Mouse (Mus musculus): ENCODE results near the gene Ipo9. TPM values are rescaled to one million over a fixed set of nuclear protein-coding genes. Genes with fewer than 3 reads are reported as not detected.

Gene Ipo9
- polyA plus RNA-seq, 1 experiment from 2014 or later = 53.1 TPM

- 7% methylated on average over 2 of the region's 2 CpGs for WGBS
- DNase-seq (ENCODE audit: low spot score) = peak; percentile 44
- no peaks in the 10 kb centered on the region for H3K36me3 ChIP-seq (ENCODE audit: insufficient read depth, low read length)
- H3K4me2 ChIP-seq (ENCODE audit: low read length) = no peak overlapping the region
- H3K9me3 ChIP-seq (replicated peaks; ENCODE audit: low read length) = no peaks in the 10 kb centered on the region
- no peak overlapping the region for H3K4me3 ChIP-seq (replicated peaks; ENCODE audit: low read depth, low read length)
- no peak for TF ChIP-seq CTCF (IDR thresholded peaks at IDR 0.05; ENCODE audit: low read depth)
- no peaks in the 10 kb centered on the region for H3K4me1 ChIP-seq (replicated peaks; ENCODE audit: insufficient read depth, low read length)
- no peak overlapping the region for H3K27ac ChIP-seq
- ATAC-seq (replicated peaks; ENCODE audit: low FRiP score, low read depth) = peak; percentile 57
- no peaks in the 10 kb centered on the region for H3K27me3 ChIP-seq (ENCODE audit: insufficient read depth, low read length)
- no peak overlapping the region for H3K9ac ChIP-seq (ENCODE audit: low read depth, low read length)
Measured at GRCm38 (mm10) chr1:135359071-135359470, 71.2 kb downstream of the Ipo9 start.

- Histone ChIP-seq H3K9me3 (replicated peaks; ENCODE audit: low read length) (no peaks in the 10 kb centered on the region), H3K9ac (ENCODE audit: low read depth, low read length) (no peak overlapping the region), H3K4me1 (replicated peaks; ENCODE audit: insufficient read depth, low read length) (no peaks in the 10 kb centered on the region), H3K36me3 (ENCODE audit: insufficient read depth, low read length) (no peaks in the 10 kb centered on the region), H3K27me3 (ENCODE audit: insufficient read depth, low read length) (no peaks in the 10 kb centered on the region), H3K4me3 (replicated peaks; ENCODE audit: low read depth, low read length) (no peak overlapping the region), H3K4me2 (ENCODE audit: low read length) (no peak overlapping the region), H3K27ac (no peak overlapping the region)
- TF ChIP-seq CTCF (IDR thresholded peaks at IDR 0.05; ENCODE audit: low read depth) = no peak
- ATAC-seq (replicated peaks; ENCODE audit: low FRiP score, low read depth) (no peak), DNase-seq (ENCODE audit: low spot score) (peak; percentile 44)
- 40% methylated on average over 3 of the region's 3 CpGs for WGBS
Measured at GRCm38 (mm10) chr1:135351953-135352352, 78.3 kb downstream of the Ipo9 start.

GRCm38 (mm10) chr1:135347498-135348169, 82.7 kb downstream of the Ipo9 start:
- H3K4me1 ChIP-seq (replicated peaks; ENCODE audit: insufficient read depth, low read length) = no peaks in the 10 kb centered on the region
- no peak overlapping the region for H3K4me3 ChIP-seq (replicated peaks; ENCODE audit: low read depth, low read length)
- ATAC-seq (replicated peaks; ENCODE audit: low FRiP score, low read depth) (no peak), DNase-seq (ENCODE audit: low spot score) (no peak)
- no peaks in the 10 kb centered on the region for H3K27me3 ChIP-seq (ENCODE audit: insufficient read depth, low read length)
- no peaks in the 10 kb centered on the region for H3K36me3 ChIP-seq (ENCODE audit: insufficient read depth, low read length)
- 59% methylated on average over 4 of the region's 4 CpGs for WGBS
- H3K27ac ChIP-seq = 0 out of 2 replicates have a peak overlapping the region, but pooled peaks have one; percentile 19
- H3K9me3 ChIP-seq (replicated peaks; ENCODE audit: low read length) = no peaks in the 10 kb centered on the region
- no peak overlapping the region for H3K9ac ChIP-seq (ENCODE audit: low read depth, low read length)
- no peak for TF ChIP-seq CTCF (IDR thresholded peaks at IDR 0.05; ENCODE audit: low read depth)
- H3K4me2 ChIP-seq (ENCODE audit: low read length) = no peak overlapping the region

GRCm38 (mm10) chr1:135346891-135347290, 83.4 kb downstream of the Ipo9 start:
- Histone ChIP-seq H3K9me3 (replicated peaks; ENCODE audit: low read length) (no peaks in the 10 kb centered on the region), H3K4me3 (replicated peaks; ENCODE audit: low read depth, low read length) (no peak overlapping the region), H3K27me3 (ENCODE audit: insufficient read depth, low read length) (no peaks in the 10 kb centered on the region), H3K4me1 (replicated peaks; ENCODE audit: insufficient read depth, low read length) (no peaks in the 10 kb centered on the region), H3K9ac (ENCODE audit: low read depth, low read length) (no peak overlapping the region), H3K27ac (no peak overlapping the region), H3K36me3 (ENCODE audit: insufficient read depth, low read length) (no peaks in the 10 kb centered on the region), H3K4me2 (ENCODE audit: low read length) (no peak overlapping the region)
- no peak for TF ChIP-seq CTCF (IDR thresholded peaks at IDR 0.05; ENCODE audit: low read depth)
- DNase-seq (ENCODE audit: low spot score) = no peak
- ATAC-seq (replicated peaks; ENCODE audit: low FRiP score, low read depth) = no peak
- WGBS = 62% methylated on average over 3 of the region's 3 CpGs

GRCm38 (mm10) chr1:135344026-135344425, 86.3 kb downstream of the Ipo9 start:
- Histone ChIP-seq H3K4me1 (replicated peaks; ENCODE audit: insufficient read depth, low read length) (no peaks in the 10 kb centered on the region), H3K9ac (ENCODE audit: low read depth, low read length) (no peak overlapping the region), H3K36me3 (ENCODE audit: insufficient read depth, low read length) (no peaks in the 10 kb centered on the region), H3K27me3 (ENCODE audit: insufficient read depth, low read length) (no peaks in the 10 kb centered on the region), H3K9me3 (replicated peaks; ENCODE audit: low read length) (no peaks in the 10 kb centered on the region), H3K27ac (no peak overlapping the region; the same call in 1 of the 2 replicates), H3K4me3 (replicated peaks; ENCODE audit: low read depth, low read length) (no peak overlapping the region), H3K4me2 (ENCODE audit: low read length) (no peak overlapping the region)
- no peak for ATAC-seq (replicated peaks; ENCODE audit: low FRiP score, low read depth)
- 51% methylated on average over 4 of the region's 4 CpGs for WGBS
- TF ChIP-seq CTCF (IDR thresholded peaks at IDR 0.05; ENCODE audit: low read depth) = no peak
- peak; percentile 45 for DNase-seq (ENCODE audit: low spot score)

GRCm38 (mm10) chr1:135341947-135342346, 88.4 kb downstream of the Ipo9 start:
- no peak for ATAC-seq (replicated peaks; ENCODE audit: low FRiP score, low read depth)
- no peaks in the 10 kb centered on the region for H3K36me3 ChIP-seq (ENCODE audit: insufficient read depth, low read length)
- DNase-seq (ENCODE audit: low spot score) = no peak
- H3K4me2 ChIP-seq (ENCODE audit: low read length) = no peak overlapping the region
- H3K27me3 ChIP-seq (ENCODE audit: insufficient read depth, low read length) = no peaks in the 10 kb centered on the region
- no peak overlapping the region for H3K27ac ChIP-seq
- H3K9me3 ChIP-seq (replicated peaks; ENCODE audit: low read length) = no peaks in the 10 kb centered on the region
- no peaks in the 10 kb centered on the region for H3K4me1 ChIP-seq (replicated peaks; ENCODE audit: insufficient read depth, low read length)
- WGBS = 34% methylated on average over 8 of the region's 8 CpGs
- H3K4me3 ChIP-seq (replicated peaks; ENCODE audit: low read depth, low read length) = no peak overlapping the region
- H3K9ac ChIP-seq (ENCODE audit: low read depth, low read length) = no peak overlapping the region
- no peak for TF ChIP-seq CTCF (IDR thresholded peaks at IDR 0.05; ENCODE audit: low read depth)

Small RNA genes within 50 kb of the gene (microRNA-seq; reads per million reads assigned to microRNA genes)
- gene Mir1231 = not detected

Other genes starting within 250 kb of the Ipo9 start
- 36.1 and 39.2 TPM in 2 replicates for gene Elf3, start 171.9 kb downstream of the Ipo9 start, polyA plus RNA-seq (2015; fragmentation: Nextera tagmentation; extraction: Ambion mirVana)
- gene Rnpep, start 146.4 kb downstream of the Ipo9 start, polyA plus RNA-seq (2015; fragmentation: Nextera tagmentation; extraction: Ambion mirVana) = 56.5 and 62.8 TPM in 2 replicates
- 314 and 318 TPM in 2 replicates for gene Timm17a, start 116.7 kb downstream of the Ipo9 start, polyA plus RNA-seq (2015; fragmentation: Nextera tagmentation; extraction: Ambion mirVana)
- gene Lmod1, start 105.7 kb downstream of the Ipo9 start, polyA plus RNA-seq (2015; fragmentation: Nextera tagmentation; extraction: Ambion mirVana) = 2.1 and 2.9 TPM in 2 replicates
- gene Shisa4, start 55.3 kb downstream of the Ipo9 start, polyA plus RNA-seq (2015; fragmentation: Nextera tagmentation; extraction: Ambion mirVana) = 42.9 and 50.7 TPM in 2 replicates
- 9.1 and 9.3 TPM in 2 replicates for gene Nav1, start 176.8 kb upstream of the Ipo9 start, polyA plus RNA-seq (2015; fragmentation: Nextera tagmentation; extraction: Ambion mirVana)

Data from kidney, postnatal 0 days (tissue).